Mouse (Mus musculus): ENCODE measurements around the gene Enpp5. TPM values are rescaled to one million over a fixed set of nuclear protein-coding genes. Genes with fewer than 3 reads are reported as not detected.

Gene Enpp5
- total and polyA plus RNA-seq, 2 experiments from 2014 or later, result 117 to 171 TPM

DNA sequence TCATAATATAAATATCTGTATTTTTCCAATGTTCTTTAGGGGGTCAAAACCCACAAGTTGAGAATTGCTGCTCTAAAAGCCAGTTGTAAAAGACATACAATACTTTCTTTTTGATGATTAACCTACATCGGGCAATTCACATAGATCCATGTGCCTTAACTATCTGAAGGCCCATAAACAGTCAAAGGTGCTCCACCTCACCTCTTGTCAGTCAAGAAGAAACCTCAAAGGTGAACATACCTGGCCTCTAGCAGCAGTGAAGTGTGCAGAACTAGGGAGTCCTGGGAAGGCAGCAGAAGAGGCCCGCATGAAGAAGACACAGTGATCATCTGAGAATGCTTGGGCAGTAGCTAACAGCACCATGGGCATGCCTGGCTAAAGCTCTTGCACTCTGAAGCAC, 38.2 kb upstream of the Enpp5 start:
- H3K36me3 ChIP-seq (ENCODE audit: insufficient read depth, low read length), result no peaks in the 10 kb centered on the region
- no peak overlapping the region for H3K9ac ChIP-seq (replicated peaks; ENCODE audit: low read length, poor library complexity, severe bottlenecking)
- no peak overlapping the region for H3K27ac ChIP-seq (ENCODE audit: low read depth, low read length)
- TF ChIP-seq CTCF (IDR thresholded peaks at IDR 0.05), result no peak
- no peaks in the 10 kb centered on the region for H3K27me3 ChIP-seq (ENCODE audit: insufficient read depth, low read length)
- no peak overlapping the region for H3K4me3 ChIP-seq (ENCODE audit: low read depth, low read length)
- no peaks in the 10 kb centered on the region for H3K4me1 ChIP-seq (ENCODE audit: insufficient read depth, low read length)
- H3K4me2 ChIP-seq (ENCODE audit: low read depth, low read length, poor library complexity, severe bottlenecking), result no peak overlapping the region
- DNase-seq (ENCODE audit: low spot score) (no peak), ATAC-seq (ENCODE audit: low FRiP score) (no peak)
- no peaks in the 10 kb centered on the region for H3K9me3 ChIP-seq (ENCODE audit: low read length)
- WGBS, result 95% methylated on average over 2 of the region's 2 CpGs

DNA sequence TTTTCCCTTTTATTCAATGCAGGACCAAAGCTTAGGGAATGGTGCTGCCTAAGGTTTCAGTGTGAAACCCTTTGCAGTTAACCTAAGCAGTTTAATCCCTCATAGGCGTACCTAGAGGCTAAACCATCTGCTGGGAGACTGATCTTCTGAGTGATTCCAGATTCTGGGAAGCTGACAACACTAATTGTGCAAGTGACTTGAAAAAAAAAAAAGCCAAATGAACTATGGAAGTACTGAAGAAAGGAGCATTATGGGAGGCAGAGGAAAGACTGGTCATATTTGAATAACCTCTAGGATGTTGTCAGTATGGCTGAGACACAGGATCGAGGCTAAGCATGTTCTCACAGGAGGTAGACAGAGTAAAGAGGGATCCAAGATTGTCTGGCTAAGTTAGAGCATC, 36.3 kb upstream of the Enpp5 start:
- H3K9ac ChIP-seq (replicated peaks; ENCODE audit: low read length, poor library complexity, severe bottlenecking), result no peak overlapping the region
- TF ChIP-seq CTCF (IDR thresholded peaks at IDR 0.05), result no peak
- no peak for DNase-seq (ENCODE audit: low spot score)
- no peaks in the 10 kb centered on the region for H3K4me1 ChIP-seq (ENCODE audit: insufficient read depth, low read length)
- no peak overlapping the region for H3K4me2 ChIP-seq (ENCODE audit: low read depth, low read length, poor library complexity, severe bottlenecking)
- WGBS, result 81% methylated on average over 2 of the region's 2 CpGs
- no peaks in the 10 kb centered on the region for H3K9me3 ChIP-seq (ENCODE audit: low read length)
- H3K36me3 ChIP-seq (ENCODE audit: insufficient read depth, low read length), result no peaks in the 10 kb centered on the region
- no peak overlapping the region for H3K4me3 ChIP-seq (ENCODE audit: low read depth, low read length)
- no peaks in the 10 kb centered on the region for H3K27me3 ChIP-seq (ENCODE audit: insufficient read depth, low read length)
- H3K27ac ChIP-seq (ENCODE audit: low read depth, low read length), result no peak overlapping the region
- no peak for ATAC-seq (ENCODE audit: low FRiP score)

DNA sequence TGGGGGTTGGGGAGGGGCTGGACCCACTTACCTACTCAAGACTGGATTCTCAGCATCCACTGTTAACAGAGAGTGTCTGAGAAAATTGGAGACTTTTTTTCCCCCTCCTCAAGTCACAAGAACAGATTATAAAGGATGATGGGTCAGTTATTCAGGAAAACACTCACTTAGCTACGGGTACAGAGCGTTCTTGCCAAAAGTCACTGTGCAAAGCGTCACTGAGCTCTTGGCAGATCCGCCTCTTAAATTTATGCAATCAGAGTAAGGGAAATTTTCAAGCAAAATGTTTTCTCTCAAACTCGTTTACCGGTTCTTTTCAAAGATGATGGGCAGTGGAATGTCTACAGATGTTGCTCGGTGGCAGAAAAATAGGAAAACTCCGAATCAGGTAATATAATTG, 35.8 kb upstream of the Enpp5 start:
- TF ChIP-seq CTCF (IDR thresholded peaks at IDR 0.05), result no peak
- WGBS, result 90% methylated on average over 8 of the region's 8 CpGs
- H3K9me3 ChIP-seq (ENCODE audit: low read length), result no peaks in the 10 kb centered on the region
- no peak overlapping the region for H3K27ac ChIP-seq (ENCODE audit: low read depth, low read length)
- H3K4me2 ChIP-seq (ENCODE audit: low read depth, low read length, poor library complexity, severe bottlenecking), result no peak overlapping the region
- no peak overlapping the region for H3K9ac ChIP-seq (replicated peaks; ENCODE audit: low read length, poor library complexity, severe bottlenecking)
- no peak for ATAC-seq (ENCODE audit: low FRiP score)
- H3K4me3 ChIP-seq (ENCODE audit: low read depth, low read length), result no peak overlapping the region
- H3K27me3 ChIP-seq (ENCODE audit: insufficient read depth, low read length), result no peaks in the 10 kb centered on the region
- no peaks in the 10 kb centered on the region for H3K4me1 ChIP-seq (ENCODE audit: insufficient read depth, low read length)
- no peaks in the 10 kb centered on the region for H3K36me3 ChIP-seq (ENCODE audit: insufficient read depth, low read length)
- no peak for DNase-seq (ENCODE audit: low spot score)

DNA sequence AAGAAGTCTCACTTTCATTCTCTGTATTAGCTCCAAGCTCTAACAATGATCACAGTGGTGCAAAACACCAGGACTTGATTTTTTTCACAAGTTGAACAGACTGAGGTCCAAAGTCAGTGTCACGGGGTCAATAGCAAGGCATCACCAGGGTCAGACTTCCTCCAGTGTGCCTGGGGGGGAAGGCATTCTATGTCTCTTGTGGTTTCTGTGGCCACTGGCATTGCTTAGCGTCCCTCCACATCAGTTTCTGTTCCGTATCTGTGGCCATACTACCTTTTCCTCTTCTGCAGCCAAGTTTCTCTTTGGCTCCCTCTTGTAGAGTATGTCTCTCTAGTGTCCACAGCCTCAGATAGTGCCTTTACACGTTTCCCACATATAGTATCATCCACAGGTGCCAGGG, 25.2 kb upstream of the Enpp5 start:
- no peak for DNase-seq (ENCODE audit: low spot score)
- no peak overlapping the region for H3K27ac ChIP-seq (ENCODE audit: low read depth, low read length)

GRCm38 (mm10) chr17:44057123-44057522, 21.5 kb upstream of the Enpp5 start:
- no peaks in the 10 kb centered on the region for H3K9me3 ChIP-seq (ENCODE audit: low read length)
- H3K4me3 ChIP-seq (ENCODE audit: low read depth, low read length), result no peak overlapping the region
- ATAC-seq (ENCODE audit: low FRiP score) (no peak), DNase-seq (ENCODE audit: low spot score) (no peak)
- H3K36me3 ChIP-seq (ENCODE audit: insufficient read depth, low read length), result no peaks in the 10 kb centered on the region
- no peak overlapping the region for H3K9ac ChIP-seq (replicated peaks; ENCODE audit: low read length, poor library complexity, severe bottlenecking)
- H3K4me1 ChIP-seq (ENCODE audit: insufficient read depth, low read length), result no peaks in the 10 kb centered on the region
- H3K27ac ChIP-seq (ENCODE audit: low read depth, low read length), result no peak overlapping the region
- H3K4me2 ChIP-seq (ENCODE audit: low read depth, low read length, poor library complexity, severe bottlenecking), result no peak overlapping the region
- 97% methylated on average over 1 of the region's 1 CpGs for WGBS
- H3K27me3 ChIP-seq (ENCODE audit: insufficient read depth, low read length), result no peaks in the 10 kb centered on the region
- TF ChIP-seq CTCF (IDR thresholded peaks at IDR 0.05), result no peak

More for the DNA sequence above, 25.2 kb upstream of the Enpp5 start:
- Histone ChIP-seq H3K9ac (replicated peaks; ENCODE audit: low read length, poor library complexity, severe bottlenecking) (no peak overlapping the region), H3K4me3 (ENCODE audit: low read depth, low read length) (no peak overlapping the region), H3K27me3 (ENCODE audit: insufficient read depth, low read length) (no peaks in the 10 kb centered on the region), H3K4me2 (ENCODE audit: low read depth, low read length, poor library complexity, severe bottlenecking) (no peak overlapping the region), H3K36me3 (ENCODE audit: insufficient read depth, low read length) (no peaks in the 10 kb centered on the region), H3K9me3 (ENCODE audit: low read length) (no peaks in the 10 kb centered on the region), H3K4me1 (ENCODE audit: insufficient read depth, low read length) (no peaks in the 10 kb centered on the region)
- no peak for TF ChIP-seq CTCF (IDR thresholded peaks at IDR 0.05)
- WGBS, result 78% methylated on average over 4 of the region's 4 CpGs
- no peak for ATAC-seq (ENCODE audit: low FRiP score)

GRCm38 (mm10) chr17:44058145-44058544, 20.5 kb upstream of the Enpp5 start:
- H3K4me3 ChIP-seq (ENCODE audit: low read depth, low read length), result no peak overlapping the region
- H3K9ac ChIP-seq (replicated peaks; ENCODE audit: low read length, poor library complexity, severe bottlenecking), result no peak overlapping the region
- no peak for ATAC-seq (ENCODE audit: low FRiP score)
- no peak for TF ChIP-seq CTCF (IDR thresholded peaks at IDR 0.05)
- DNase-seq (ENCODE audit: low spot score), result no peak
- H3K27ac ChIP-seq (ENCODE audit: low read depth, low read length), result no peak overlapping the region
- H3K27me3 ChIP-seq (ENCODE audit: insufficient read depth, low read length), result no peaks in the 10 kb centered on the region
- no peaks in the 10 kb centered on the region for H3K4me1 ChIP-seq (ENCODE audit: insufficient read depth, low read length)
- no peak overlapping the region for H3K4me2 ChIP-seq (ENCODE audit: low read depth, low read length, poor library complexity, severe bottlenecking)
- H3K9me3 ChIP-seq (ENCODE audit: low read length), result no peaks in the 10 kb centered on the region
- no peaks in the 10 kb centered on the region for H3K36me3 ChIP-seq (ENCODE audit: insufficient read depth, low read length)

All from midbrain, postnatal 0 days (tissue).